Comparison of ENCODE assay signal across 8 mouse cellular contexts in genomic region chr5:49370543-49371076, GRCm38 (mm10).
DNase-seq lines count a peak whose midpoint lies in the region; ATAC-seq and TF ChIP-seq lines count a peak whose summit lies in the region.

No protein-coding gene starts in this region.

- no peak for ATAC-seq in kidney, embryonic 15.5 days (replicated peaks; ENCODE audit: low FRiP score)
- ATAC-seq in CD4-positive, CD25-positive, alpha-beta regulatory T cell, adult 4 months, result no peak

- peak; percentile 10 for DNase-seq in kidney, postnatal 14 days
- DNase-seq in brain, adult 2 months (ENCODE audit: low read depth, low spot score), result peak; percentile 81
- peak; percentile 10 for DNase-seq in induced T-regulatory cell, adult 2 months (ENCODE audit: low read depth)
- DNase-seq in yolk sac, embryonic 10.5 days (ENCODE audit: low spot score), result no peak
- DNase-seq in urinary bladder, postnatal 25 days (ENCODE audit: low spot score), result no peak

- no peaks in the 10 kb centered on the region for H3K27me3 ChIP-seq in kidney, embryonic 15.5 days
- H3K27me3 ChIP-seq in E14TG2a.4 (ENCODE audit: insufficient read depth, low read length), result no peaks in the 10 kb centered on the region

- H3K4me1 ChIP-seq in kidney, embryonic 15.5 days, result no peaks in the 10 kb centered on the region
- H3K4me1 ChIP-seq in E14TG2a.4 (replicated peaks; ENCODE audit: low read depth, low read length), result no peaks in the 10 kb centered on the region

- H3K36me3 ChIP-seq in kidney, embryonic 15.5 days, result no peaks in the 10 kb centered on the region
- H3K36me3 ChIP-seq in E14TG2a.4 (ENCODE audit: insufficient read depth, low read length), result no peaks in the 10 kb centered on the region

- no peaks in the 10 kb centered on the region for H3K9me3 ChIP-seq in kidney, embryonic 15.5 days (replicated peaks)
- H3K9me3 ChIP-seq in E14TG2a.4 (ENCODE audit: low read length), result no peaks in the 10 kb centered on the region

- H3K27ac ChIP-seq in kidney, embryonic 15.5 days, result no peak overlapping the region

- 52% methylated on average over 3 of the region's 3 CpGs for WGBS in kidney, embryonic 15.5 days

- H3K4me2 ChIP-seq in kidney, embryonic 15.5 days, result no peak overlapping the region

- peak; percentile 60 for TF ChIP-seq CTCF in E14TG2a.4 (conservative IDR thresholded peaks at IDR 0.05; ENCODE audit: low read length)

- H3K4me3 ChIP-seq in kidney, embryonic 15.5 days (replicated peaks), result no peak overlapping the region
- H3K4me3 ChIP-seq in E14TG2a.4 (replicated peaks; ENCODE audit: low read length), result no peak overlapping the region

- no peak overlapping the region for H3K9ac ChIP-seq in kidney, embryonic 15.5 days

Comparison
In these comparisons a context has a peak if more than half of its experiments do, and no peak if none do; other contexts are left out.
1. DNase-seq: peak in kidney, postnatal 14 days (single experiment), brain, adult 2 months (single experiment) and induced T-regulatory cell, adult 2 months (single experiment); none in yolk sac, embryonic 10.5 days (single experiment) and urinary bladder, postnatal 25 days (single experiment).